Mouse (Mus musculus): ENCODE results near the gene Fhl3.
A peak's percentile ranks its signal among the peaks of the same experiment; 100 is the strongest.
"Not testable (repeated sequence)": the region's sequence is repeated elsewhere in the genome, so short reads cannot be mapped to it uniquely, and the experiment has no call there.

The Fhl3 gene

GRCm38 (mm10) chr4:124708518-124709477 lies 8.3 kb downstream of the Fhl3 start:
- peak; percentile 51 to 76 for DNase-seq (ENCODE audit: low spot score in 2 of 2)

- DNase-seq (ENCODE audit: low spot score in 2 of 2): peak in 1 of 2 experiments; percentile 31
These were observed 9.5 kb downstream of the Fhl3 start for GRCm38 (mm10) chr4:124709961-124710446.

GRCm38 (mm10) chr4:124710776-124711291 lies 10.3 kb downstream of the Fhl3 start:
- DNase-seq (ENCODE audit: low spot score in 2 of 2): peak in 1 of 2 experiments; percentile 62

GRCm38 (mm10) chr4:124712618-124713017 lies 12.1 kb downstream of the Fhl3 start:
- no peak for DNase-seq (ENCODE audit: low spot score in 2 of 2)

GRCm38 (mm10) chr4:124713850-124714249 lies 13.3 kb downstream of the Fhl3 start:
- DNase-seq (ENCODE audit: low spot score in 2 of 2): not testable (repeated sequence)

GRCm38 (mm10) chr4:124714545-124715481 lies 14.3 kb downstream of the Fhl3 start, which contains the start of gene Sf3a3:
TSS of gene Sf3a3 (plus strand) at chr4:124714776.
- DNase-seq (ENCODE audit: low spot score in 2 of 2): peak; percentile 85 to 94

- no peak for DNase-seq (ENCODE audit: low spot score in 2 of 2)
These were observed 18.6 kb downstream of the Fhl3 start for GRCm38 (mm10) chr4:124719101-124719500.

- DNase-seq (ENCODE audit: low spot score in 2 of 2): no peak
These were observed 25.6 kb downstream of the Fhl3 start for GRCm38 (mm10) chr4:124726121-124726520.

- DNase-seq (ENCODE audit: low spot score in 2 of 2): no peak
These were observed 36.5 kb downstream of the Fhl3 start for GRCm38 (mm10) chr4:124736952-124737351.

GRCm38 (mm10) chr4:124737486-124737885 lies 37.0 kb downstream of the Fhl3 start:
- DNase-seq (ENCODE audit: low spot score in 2 of 2): no peak

GRCm38 (mm10) chr4:124738013-124738412 lies 37.5 kb downstream of the Fhl3 start:
- no peak for DNase-seq (ENCODE audit: low spot score in 2 of 2)

- no peak for DNase-seq (ENCODE audit: low spot score in 2 of 2)
These were observed 38.3 kb downstream of the Fhl3 start for GRCm38 (mm10) chr4:124738783-124739182.

- DNase-seq (ENCODE audit: low spot score in 2 of 2): peak; percentile 59 to 82
These were observed 41.2 kb downstream of the Fhl3 start, which contains the start of gene Inpp5b for GRCm38 (mm10) chr4:124741376-124742343. TSS of gene Inpp5b (plus strand) at chr4:124741850.

GRCm38 (mm10) chr4:124742839-124743238 lies 42.3 kb downstream of the Fhl3 start:
- DNase-seq (ENCODE audit: low spot score in 2 of 2): no peak

- DNase-seq (ENCODE audit: low spot score in 2 of 2): no peak
These were observed 46.1 kb downstream of the Fhl3 start for GRCm38 (mm10) chr4:124746577-124746976.

- DNase-seq (ENCODE audit: low spot score in 2 of 2): no peak
These were observed 47.4 kb downstream of the Fhl3 start for GRCm38 (mm10) chr4:124747851-124748250.

GRCm38 (mm10) chr4:124751300-124752250 lies 51.1 kb downstream of the Fhl3 start:
- peak; percentile 97 to 98 for DNase-seq (ENCODE audit: low spot score in 2 of 2)

- peak; percentile 54 for DNase-seq (ENCODE audit: low spot score in 2 of 2)
These were observed 52.0 kb downstream of the Fhl3 start for GRCm38 (mm10) chr4:124752281-124753199.
